Mouse (Mus musculus) MEL (cell line): Measurements from ENCODE around the gene Sema4f. TPM values are rescaled to one million over a fixed set of nuclear protein-coding genes. Genes with fewer than 3 reads are reported as not detected.
A peak's percentile ranks its signal among the peaks of the same experiment; 100 is the strongest.

ENCODE experiments used
- DNase-seq: peaks from one replicate; pipeline ENCODE4 v3.0.0; 2011; ENCODE audit warnings: low read depth, low spot score
- H3K27ac ChIP-seq: 2 replicates; pipeline ENCODE4 v1.5.1; 2012; ENCODE audit warnings: low read depth, mild to moderate bottlenecking, control low read depth, low read length, moderate library complexity; ENCODE audit not compliant: control insufficient read depth
- H3K27me3 ChIP-seq, 2 experiments: fragments of 150-350 bp in 1 of 2; sonication (generic) in 1 of 2; 2 replicates each; pipeline ENCODE4 v1.6.1; 2012; ENCODE audit warnings: low read length in 2 of 2, mild to moderate bottlenecking in 2 of 2, improper control_type of control experiment in 1 of 2, moderate library complexity in 1 of 2; ENCODE audit not compliant: insufficient read depth in 2 of 2, control insufficient read depth in 1 of 2
- H3K36me3 ChIP-seq, 2 experiments: 2 replicates each; pipeline ENCODE4 v1.6.1; 2012 to 2014; ENCODE audit warnings: low read length in 2 of 2, improper control_type of control experiment in 1 of 2, inconsistent platforms in 1 of 2, mild to moderate bottlenecking in 1 of 2; ENCODE audit not compliant: insufficient read depth in 2 of 2, control insufficient read depth in 1 of 2
- H3K4me1 ChIP-seq, 2 experiments: fragments of 150-350 bp in 1 of 2; sonication (generic) in 1 of 2; 2 replicates each; pipeline ENCODE4 v1.6.1; 2012; ENCODE audit warnings: low read length in 2 of 2, improper control_type of control experiment in 1 of 2, mild to moderate bottlenecking in 1 of 2; ENCODE audit not compliant: insufficient read depth in 2 of 2, control insufficient read depth in 1 of 2
- H3K4me3 ChIP-seq, 2 experiments: fragments of 150-350 bp in 1 of 2; sonication (generic) in 1 of 2; 2 replicates each; pipeline ENCODE4 v1.5.1; 2012; ENCODE audit warnings: low read depth in 2 of 2, low read length in 2 of 2, mild to moderate bottlenecking in 2 of 2, moderate library complexity in 2 of 2, control low read depth in 1 of 2, improper control_type of control experiment in 1 of 2; ENCODE audit not compliant: control insufficient read depth in 1 of 2, insufficient read depth in 1 of 2
- H3K79me2 ChIP-seq: 2 replicates; pipeline ENCODE4 v1.6.1; 2012; ENCODE audit warnings: mild to moderate bottlenecking, low read length, moderate library complexity; ENCODE audit not compliant: control insufficient read depth, poor library complexity, insufficient read depth
- H3K9ac ChIP-seq: 2 replicates; pipeline ENCODE4 v1.6.1; 2012; ENCODE audit warnings: low read depth, mild to moderate bottlenecking, control low read depth, low read length, moderate library complexity; ENCODE audit not compliant: control insufficient read depth, poor library complexity, severe bottlenecking
- H3K9me3 ChIP-seq: fragments of 150-350 bp; sonication (generic); replicated peaks from 2 replicates; pipeline ENCODE4 v1.6.1; 2012; ENCODE audit warnings: mild to moderate bottlenecking, low read length, improper control_type of control experiment, moderate library complexity; ENCODE audit not compliant: insufficient read depth
- BHLHE40 ChIP-seq: IDR thresholded peaks from 2 replicates; pipeline ENCODE4 v1.6.1; 2012; ENCODE audit warnings: low read depth, mild to moderate bottlenecking, inconsistent platforms, low read length, improper control_type of control experiment, borderline replicate concordance
- CHD1 ChIP-seq: IDR thresholded peaks from 2 replicates; pipeline ENCODE4 v1.6.1; 2012; ENCODE audit warnings: low read depth, mild to moderate bottlenecking, inconsistent platforms, low read length, improper control_type of control experiment
- CHD2 ChIP-seq: IDR thresholded peaks from 2 replicates; pipeline ENCODE4 v1.6.1; 2011; ENCODE audit warnings: low read length, improper control_type of control experiment
- CTCF ChIP-seq, 3 experiments: IDR thresholded peaks in 2 of 3; conservative IDR thresholded peaks in 1 of 3; 2 replicates each; pipeline ENCODE4 v1.5.1; 2011 to 2012; ENCODE audit warnings: low read length in 3 of 3, low read depth in 2 of 3, mild to moderate bottlenecking in 2 of 3, improper control_type of control experiment in 1 of 3, inconsistent platforms in 1 of 3, mixed read lengths in 1 of 3, moderate library complexity in 1 of 3; ENCODE audit not compliant: control insufficient read depth in 1 of 3, insufficient read depth in 1 of 3, poor library complexity in 1 of 3, severe bottlenecking in 1 of 3
- E2F4 ChIP-seq: IDR thresholded peaks from 2 replicates; pipeline ENCODE4 v1.6.1; 2011; ENCODE audit warnings: low read depth, low read length, improper control_type of control experiment, borderline replicate concordance
- ELF1 ChIP-seq: IDR thresholded peaks from 2 replicates; pipeline ENCODE4 v1.6.1; 2014; ENCODE audit warnings: low read depth, mild to moderate bottlenecking, inconsistent platforms, low read length, improper control_type of control experiment, moderate library complexity
- EP300 ChIP-seq, 2 experiments: IDR thresholded peaks; 2 replicates each; pipeline ENCODE4 v1.6.1; 2011; ENCODE audit warnings: improper control_type of control experiment in 2 of 2, low read length in 2 of 2, low read depth in 1 of 2, mild to moderate bottlenecking in 1 of 2
- ETS1 ChIP-seq: IDR thresholded peaks from 2 replicates; pipeline ENCODE4 v1.6.1; 2012; ENCODE audit warnings: low read depth, mild to moderate bottlenecking, inconsistent platforms, low read length, improper control_type of control experiment, moderate library complexity
- GATA1 ChIP-seq: IDR thresholded peaks from 2 replicates; pipeline ENCODE4 v1.6.1; 2011; ENCODE audit warnings: low read depth, low read length, improper control_type of control experiment
- HCFC1 ChIP-seq: IDR thresholded peaks from 2 replicates; pipeline ENCODE4 v1.6.1; 2012; ENCODE audit warnings: low read depth, mild to moderate bottlenecking, inconsistent platforms, low read length, improper control_type of control experiment, moderate library complexity
- JUND ChIP-seq: IDR thresholded peaks from 2 replicates; pipeline ENCODE4 v1.6.1; 2011; ENCODE audit warnings: low read depth, mild to moderate bottlenecking, improper control_type of control experiment, low read length
- KAT2A ChIP-seq: conservative IDR thresholded peaks from 2 replicates; pipeline ENCODE4 v1.6.1; 2012; ENCODE audit warnings: low read depth, low read length, improper control_type of control experiment, inconsistent platforms
- MAFK ChIP-seq: IDR thresholded peaks from 2 replicates; pipeline ENCODE4 v1.6.1; 2011; ENCODE audit warnings: low read depth, mild to moderate bottlenecking, low read length, improper control_type of control experiment, borderline replicate concordance
- MAX ChIP-seq: IDR thresholded peaks from 2 replicates; pipeline ENCODE4 v1.6.1; 2011; ENCODE audit warnings: low read length, improper control_type of control experiment
- MAZ ChIP-seq: IDR thresholded peaks from 2 replicates; pipeline ENCODE4 v1.6.1; 2012; ENCODE audit warnings: low read depth, mild to moderate bottlenecking, inconsistent platforms, low read length, improper control_type of control experiment
- MEF2A ChIP-seq: IDR thresholded peaks from 2 replicates; pipeline ENCODE4 v1.6.1; 2014; ENCODE audit warnings: low read depth, mild to moderate bottlenecking, inconsistent platforms, low read length, improper control_type of control experiment; ENCODE audit not compliant: poor library complexity, insufficient replicate concordance, severe bottlenecking; ENCODE audit errors: extremely low read depth
- MYB ChIP-seq: IDR thresholded peaks from 2 replicates; pipeline ENCODE4 v1.6.1; 2011; ENCODE audit warnings: mild to moderate bottlenecking, low read depth, low read length, improper control_type of control experiment
- NRF1 ChIP-seq: IDR thresholded peaks from 2 replicates; pipeline ENCODE4 v1.6.1; 2014; ENCODE audit warnings: low read depth, mild to moderate bottlenecking, inconsistent platforms, low read length, improper control_type of control experiment, moderate library complexity; ENCODE audit not compliant: poor library complexity, insufficient read depth, severe bottlenecking
- POLR2AphosphoS5 ChIP-seq: IDR thresholded peaks from 2 replicates; pipeline ENCODE4 v1.6.1; 2012; ENCODE audit warnings: low read depth, borderline replicate concordance, mild to moderate bottlenecking, inconsistent platforms, low read length, moderate library complexity, mixed read lengths
- RAD21 ChIP-seq: IDR thresholded peaks from 2 replicates; pipeline ENCODE4 v1.6.1; 2011; ENCODE audit warnings: mild to moderate bottlenecking, low read depth, low read length, improper control_type of control experiment
- RCOR1 ChIP-seq: IDR thresholded peaks from 2 replicates; pipeline ENCODE4 v1.6.1; 2012; ENCODE audit warnings: low read depth, mild to moderate bottlenecking, inconsistent platforms, low read length, improper control_type of control experiment
- SIN3A ChIP-seq: IDR thresholded peaks from 2 replicates; pipeline ENCODE4 v1.6.1; 2012; ENCODE audit warnings: low read length, improper control_type of control experiment, inconsistent platforms
- TAL1 ChIP-seq: IDR thresholded peaks from 2 replicates; pipeline ENCODE4 v1.6.1; 2012; ENCODE audit warnings: mild to moderate bottlenecking, inconsistent platforms, low read length, moderate library complexity, mixed read lengths
- TBP ChIP-seq: IDR thresholded peaks from 2 replicates; pipeline ENCODE4 v1.8.0; 2011; ENCODE audit warnings: low read depth, low read length, improper control_type of control experiment
- UBTF ChIP-seq: IDR thresholded peaks from 2 replicates; pipeline ENCODE4 v1.6.1; 2012; ENCODE audit warnings: low read depth, mild to moderate bottlenecking, inconsistent platforms, low read length, improper control_type of control experiment, moderate library complexity, borderline replicate concordance; ENCODE audit not compliant: insufficient read depth
- USF1 ChIP-seq: IDR thresholded peaks from 2 replicates; pipeline ENCODE4 v1.6.1; 2014; ENCODE audit warnings: low read depth, mild to moderate bottlenecking, inconsistent platforms, low read length, improper control_type of control experiment, moderate library complexity
- ZC3H11A ChIP-seq: IDR thresholded peaks from 2 replicates; pipeline ENCODE4 v1.6.1; 2012; ENCODE audit warnings: low read depth, mild to moderate bottlenecking, inconsistent platforms, low read length, improper control_type of control experiment
- ZMIZ1 ChIP-seq: IDR thresholded peaks from 2 replicates; pipeline ENCODE4 v1.6.1; 2012; ENCODE audit warnings: low read depth, mild to moderate bottlenecking, inconsistent platforms, low read length, improper control_type of control experiment, moderate library complexity
- ZNF384 ChIP-seq: IDR thresholded peaks from 2 replicates; pipeline ENCODE4 v1.6.1; 2012; ENCODE audit warnings: low read depth, mild to moderate bottlenecking, inconsistent platforms, low read length, improper control_type of control experiment
- polyA plus RNA-seq, 2 experiments: library from polyadenylated mRNA; stranded (reverse) in 1 of 2; unstranded in 1 of 2; fragments of >175 nt in 1 of 2; fragments of >200 nt in 1 of 2; gene quantifications; 2 replicates each; pipeline versions ENCODE4 v1.2.1 to v1.2.4; 2012; ENCODE audit warnings: low replicate concordance in 2 of 2, low read depth in 1 of 2; ENCODE audit not compliant: insufficient read length in 2 of 2, insufficient read depth in 1 of 2, missing spikeins in 1 of 2
- total RNA-seq: library from RNA; depleted of rRNA; stranded (reverse); fragments of 300-350 nt; gene quantifications from 2 replicates; pipeline ENCODE4 v1.2.3, GENCODE M21; 2012

Gene Sema4f
- total and polyA plus RNA-seq, 3 experiments, result 0.01 to 0.04 TPM; not detected in 1

DNA sequence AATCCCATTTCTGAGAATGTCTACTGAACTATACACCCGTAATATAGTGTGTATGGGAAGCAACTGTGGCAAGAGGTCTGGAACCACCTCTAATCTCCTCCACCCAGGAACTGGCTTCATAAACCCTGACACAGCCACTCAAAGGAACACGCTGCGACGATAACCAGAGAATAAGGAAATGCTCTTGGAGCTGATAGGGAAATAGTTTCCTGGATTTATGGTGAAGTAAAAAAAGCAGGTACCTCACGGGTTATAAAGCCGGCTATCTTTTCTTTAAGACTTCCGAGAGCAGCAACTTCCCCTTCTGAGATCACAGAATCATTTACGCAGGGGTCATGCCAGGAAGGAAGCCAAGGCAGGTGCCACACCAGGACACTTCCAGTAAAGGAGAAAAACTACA lies 37.0 kb downstream of the Sema4f start (continued):
- TF ChIP-seq EP300 (IDR thresholded peaks at IDR 0.05; ENCODE audit: low read depth in 1 of 2, low read length in 2 of 2) (peak; percentile 98 to 99), MYB (peak; percentile 59), ZNF384 (peak; percentile 86), MAZ (no peak), TBP (peak; percentile 55; the same call in 1 of the 2 replicates), CHD1 (no peak), CHD2 (0 out of 2 replicates have a peak, but pooled peaks have one; percentile 23), MAFK (peak; percentile 81; the same call in 1 of the 2 replicates), CTCF (IDR thresholded peaks at IDR 0.05 in 2 of 3, conservative IDR thresholded peaks at IDR 0.05 in 1 of 3; ENCODE audit: control insufficient read depth in 1 of 3, insufficient read depth in 1 of 3, low read depth in 2 of 3, low read length in 3 of 3, poor library complexity in 1 of 3, severe bottlenecking in 1 of 3) (no peak), TAL1 (peak; percentile 94), POLR2AphosphoS5 (no peak), JUND (no peak), GATA1 (peak; percentile 99), USF1 (no peak), KAT2A (no peak), MEF2A (0 out of 2 replicates have a peak, but pooled peaks have one; percentile 30), BHLHE40 (peak; percentile 87), NRF1 (no peak), RCOR1 (peak; percentile 99), UBTF (no peak), MAX (no peak), ETS1 (peak; percentile 96)

DNA sequence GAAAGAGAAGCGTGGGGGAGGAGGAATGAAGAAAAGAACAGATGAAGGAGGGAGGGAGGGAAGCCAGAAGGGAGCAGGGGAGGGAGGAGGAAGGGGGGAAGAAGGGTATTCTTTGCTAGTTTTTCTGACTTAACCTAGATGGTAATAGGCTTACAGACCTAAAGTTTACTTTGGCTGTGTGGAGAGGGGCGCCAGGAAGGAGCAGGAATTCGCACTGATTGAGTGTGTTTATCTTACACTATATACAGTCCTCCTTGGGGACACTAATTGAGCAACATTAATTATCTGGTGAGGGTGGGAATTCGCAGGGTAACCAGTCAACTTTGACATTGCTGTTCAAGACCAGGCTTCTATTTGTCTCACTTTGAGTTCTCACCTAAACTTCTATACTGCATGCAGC lies 40.8 kb downstream of the Sema4f start:
- Histone ChIP-seq H3K4me1 (peaks cover 7 to 9% of the 10 kb centered on the region in 2 experiments), H3K27me3 (no peaks in the 10 kb centered on the region), H3K9me3 (no peaks in the 10 kb centered on the region), H3K4me3 (no peak overlapping the region), H3K27ac (no peak overlapping the region), H3K9ac (no peak overlapping the region), H3K36me3 (peaks cover 0 to 15% of the 10 kb centered on the region in 2 experiments; a peak in 2 of 4 replicates), H3K79me2 (no peaks in the 10 kb centered on the region)
- DNase-seq, result no peak
- TF ChIP-seq RAD21 (no peak), ZNF384 (no peak), ZC3H11A (no peak), BHLHE40 (no peak), HCFC1 (no peak), E2F4 (no peak), CHD1 (no peak), GATA1 (no peak), USF1 (no peak), SIN3A (no peak), ELF1 (no peak), ZMIZ1 (no peak), RCOR1 (no peak)
